ENCODE assay signal across 22 mouse cellular contexts in genomic region chr17:23788973-23789372, GRCm38 (mm10). TPM values are rescaled to one million over a fixed set of nuclear protein-coding genes. Genes with fewer than 3 reads are reported as not detected.
"Had no signal": no experiment of that assay in that cellular context is flagged by ENCODE, and none has a peak within 500 bp of the region (broad histone marks: within the 10 kb centered on the region; RNA-seq: fewer than 3 reads in every experiment).

No protein-coding gene starts in this region.

- ATAC-seq: lung, postnatal 0 days; midbrain, embryonic 16.5 days had no signal

- H3K9me3 ChIP-seq: lung, embryonic 15.5 days; megakaryocyte, embryonic 14.5 days; midbrain, embryonic 12.5 days; neural tube, embryonic 13.5 days; neural tube, embryonic 15.5 days had no signal

- H3K9ac ChIP-seq: lung, embryonic 15.5 days; midbrain, embryonic 12.5 days; neural tube, embryonic 15.5 days had no signal

- H3K4me3 ChIP-seq: lung, embryonic 15.5 days had no signal

- H3K27me3 ChIP-seq: lung, embryonic 15.5 days; midbrain, embryonic 12.5 days; neural tube, embryonic 13.5 days; neural tube, embryonic 15.5 days had no signal

- DNase-seq: liver, postnatal 0 days; lung, adult 2 months; lung, postnatal 14 days; lung, postnatal 36 days; midbrain, embryonic 14.5 days; retina, postnatal 1 day; right cerebral cortex, adult 18-20 months; right cerebral cortex, postnatal 25 days; right cerebral cortex, postnatal 4 days; spleen, adult 18-20 months; thymus, adult 18-20 months; thymus, postnatal 14 days; thymus, postnatal 36 days had no signal

- H3K27ac ChIP-seq: lung, embryonic 15.5 days; macrophage had no signal

- H3K36me3 ChIP-seq: lung, embryonic 15.5 days; midbrain, embryonic 12.5 days had no signal

RNA-seq across cellular contexts. Expression of gene Flywch2, which starts 3.1 kb away (rescaled TPM):
- total RNA-seq: monocyte, adult 5-6 weeks had no signal

RNA-seq across cellular contexts. Expression of gene Kremen2, which starts 43.3 kb away (rescaled TPM):
- total RNA-seq: monocyte, adult 5-6 weeks had no signal
- polyA plus RNA-seq: liver, postnatal 0 days; macrophage had no signal
